Mouse (Mus musculus): ENCODE measurements at regions not wholly inside any gene's neighbourhood (a gene's known extent, or its start where the extent isn't known, plus 50 kb on each side); places are given as distances from the start of the nearest gene placed in this dataset.

GRCm38 (mm10) chr12:25830057-25830456, 585.0 kb downstream of the Rnf144a start:
- no peak overlapping the region for H3K4me3 ChIP-seq (replicated peaks)
- WGBS (ENCODE audit: insufficient replicate concordance), result 60% methylated on average over 7 of the region's 7 CpGs

GRCm38 (mm10) chr12:25827961-25828360, 587.1 kb downstream of the Rnf144a start:
- H3K9me3 ChIP-seq (replicated peaks), result no peaks in the 10 kb centered on the region
- H3K27ac ChIP-seq (replicated peaks), result no peak overlapping the region
- WGBS (ENCODE audit: insufficient replicate concordance), result 65% methylated on average over 2 of the region's 2 CpGs
- H3K4me1 ChIP-seq (replicated peaks), result no peaks in the 10 kb centered on the region
- no peak overlapping the region for H3K9ac ChIP-seq
- H3K4me3 ChIP-seq (replicated peaks), result no peak overlapping the region
- no peaks in the 10 kb centered on the region for H3K27me3 ChIP-seq
- H3K36me3 ChIP-seq (replicated peaks), result no peaks in the 10 kb centered on the region
- no peak for ATAC-seq (ENCODE audit: insufficient read depth)
- H3K4me2 ChIP-seq, result no peak overlapping the region

More at GRCm38 (mm10) chr12:25830057-25830456, 585.0 kb downstream of the Rnf144a start:
- H3K4me2 ChIP-seq, result no peak overlapping the region
- ATAC-seq (ENCODE audit: insufficient read depth), result no peak
- H3K27ac ChIP-seq (replicated peaks), result no peak overlapping the region
- no peaks in the 10 kb centered on the region for H3K27me3 ChIP-seq
- H3K9ac ChIP-seq, result no peak overlapping the region
- H3K36me3 ChIP-seq (replicated peaks), result no peaks in the 10 kb centered on the region
- H3K4me1 ChIP-seq (replicated peaks), result no peaks in the 10 kb centered on the region
- no peaks in the 10 kb centered on the region for H3K9me3 ChIP-seq (replicated peaks)

GRCm38 (mm10) chr12:25826928-25827327, 588.1 kb downstream of the Rnf144a start:
- Histone ChIP-seq H3K36me3 (replicated peaks) (no peaks in the 10 kb centered on the region), H3K9ac (no peak overlapping the region), H3K27ac (replicated peaks) (no peak overlapping the region), H3K4me2 (no peak overlapping the region), H3K9me3 (replicated peaks) (no peaks in the 10 kb centered on the region), H3K27me3 (no peaks in the 10 kb centered on the region), H3K4me3 (replicated peaks) (no peak overlapping the region), H3K4me1 (replicated peaks) (no peaks in the 10 kb centered on the region)
- WGBS (ENCODE audit: insufficient replicate concordance), result 17% methylated on average over 3 of the region's 3 CpGs
- no peak for ATAC-seq (ENCODE audit: insufficient read depth)

- no peaks in the 10 kb centered on the region for H3K27me3 ChIP-seq
- no peak overlapping the region for H3K4me2 ChIP-seq
- no peak for ATAC-seq (ENCODE audit: insufficient read depth)
- no peak overlapping the region for H3K27ac ChIP-seq (replicated peaks)
- no peak overlapping the region for H3K4me3 ChIP-seq (replicated peaks)
- H3K4me1 ChIP-seq (replicated peaks), result no peaks in the 10 kb centered on the region
- WGBS (ENCODE audit: insufficient replicate concordance), result 51% methylated on average over 4 of the region's 4 CpGs
- H3K9me3 ChIP-seq (replicated peaks), result no peaks in the 10 kb centered on the region
- no peaks in the 10 kb centered on the region for H3K36me3 ChIP-seq (replicated peaks)
- no peak overlapping the region for H3K9ac ChIP-seq
Observed at GRCm38 (mm10) chr12:25826451-25826850, 588.6 kb downstream of the Rnf144a start.

- Histone ChIP-seq H3K27ac (replicated peaks) (no peak overlapping the region), H3K4me1 (replicated peaks) (no peaks in the 10 kb centered on the region), H3K9me3 (replicated peaks) (no peaks in the 10 kb centered on the region), H3K27me3 (no peaks in the 10 kb centered on the region), H3K4me2 (no peak overlapping the region), H3K9ac (no peak overlapping the region), H3K4me3 (replicated peaks) (no peak overlapping the region), H3K36me3 (replicated peaks) (no peaks in the 10 kb centered on the region)
- 43% methylated on average over 2 of the region's 2 CpGs for WGBS (ENCODE audit: insufficient replicate concordance)
- ATAC-seq (ENCODE audit: insufficient read depth), result no peak
Observed at GRCm38 (mm10) chr12:25816248-25816647, 598.8 kb downstream of the Rnf144a start.

- ATAC-seq (ENCODE audit: insufficient read depth), result no peak
- H3K36me3 ChIP-seq (replicated peaks), result no peaks in the 10 kb centered on the region
- no peak overlapping the region for H3K27ac ChIP-seq (replicated peaks)
Observed at GRCm38 (mm10) chr12:25795092-25795491, 620.0 kb downstream of the Rnf144a start.

GRCm38 (mm10) chr12:25794571-25794970, 620.5 kb downstream of the Rnf144a start:
- Histone ChIP-seq H3K27me3 (no peaks in the 10 kb centered on the region), H3K4me1 (replicated peaks) (no peaks in the 10 kb centered on the region), H3K9me3 (replicated peaks) (no peaks in the 10 kb centered on the region), H3K36me3 (replicated peaks) (no peaks in the 10 kb centered on the region), H3K4me2 (no peak overlapping the region), H3K4me3 (replicated peaks) (no peak overlapping the region), H3K9ac (no peak overlapping the region), H3K27ac (replicated peaks) (no peak overlapping the region)
- no peak for ATAC-seq (ENCODE audit: insufficient read depth)
- WGBS (ENCODE audit: insufficient replicate concordance), result 33% methylated on average over 2 of the region's 2 CpGs

More at GRCm38 (mm10) chr12:25795092-25795491, 620.0 kb downstream of the Rnf144a start:
- no peak overlapping the region for H3K4me3 ChIP-seq (replicated peaks)
- H3K27me3 ChIP-seq, result no peaks in the 10 kb centered on the region
- H3K4me2 ChIP-seq, result no peak overlapping the region
- H3K9me3 ChIP-seq (replicated peaks), result no peaks in the 10 kb centered on the region
- H3K9ac ChIP-seq, result no peak overlapping the region
- 47% methylated on average over 2 of the region's 2 CpGs for WGBS (ENCODE audit: insufficient replicate concordance)
- no peaks in the 10 kb centered on the region for H3K4me1 ChIP-seq (replicated peaks)

GRCm38 (mm10) chr12:25792571-25793075, 622.4 kb downstream of the Rnf144a start:
- 66% methylated on average over 2 of the region's 2 CpGs for WGBS (ENCODE audit: insufficient replicate concordance)
- no peak for ATAC-seq (ENCODE audit: insufficient read depth)
- Histone ChIP-seq H3K27ac (replicated peaks) (no peak overlapping the region), H3K9ac (no peak overlapping the region), H3K27me3 (no peaks in the 10 kb centered on the region), H3K4me3 (replicated peaks) (no peak overlapping the region), H3K4me1 (replicated peaks) (no peaks in the 10 kb centered on the region), H3K4me2 (no peak overlapping the region), H3K9me3 (replicated peaks) (no peaks in the 10 kb centered on the region), H3K36me3 (replicated peaks) (no peaks in the 10 kb centered on the region)

- no peak for ATAC-seq (ENCODE audit: insufficient read depth)
- no peaks in the 10 kb centered on the region for H3K36me3 ChIP-seq (replicated peaks)
- H3K4me1 ChIP-seq (replicated peaks), result no peaks in the 10 kb centered on the region
- no peaks in the 10 kb centered on the region for H3K27me3 ChIP-seq
- H3K27ac ChIP-seq (replicated peaks), result no peak overlapping the region
- no peak overlapping the region for H3K4me2 ChIP-seq
- 64% methylated on average over 4 of the region's 4 CpGs for WGBS (ENCODE audit: insufficient replicate concordance)
- no peaks in the 10 kb centered on the region for H3K9me3 ChIP-seq (replicated peaks)
- H3K9ac ChIP-seq, result no peak overlapping the region
- H3K4me3 ChIP-seq (replicated peaks), result no peak overlapping the region
Observed at GRCm38 (mm10) chr12:25790956-25791355, 624.1 kb downstream of the Rnf144a start.

GRCm38 (mm10) chr12:25785646-25786606, 629.1 kb downstream of the Rnf144a start:
- no peak overlapping the region for H3K27ac ChIP-seq (replicated peaks)
- H3K4me1 ChIP-seq (replicated peaks), result no peaks in the 10 kb centered on the region
- no peaks in the 10 kb centered on the region for H3K27me3 ChIP-seq
- H3K9ac ChIP-seq, result no peak overlapping the region
- H3K4me2 ChIP-seq, result no peak overlapping the region
- no peaks in the 10 kb centered on the region for H3K9me3 ChIP-seq (replicated peaks)
- ATAC-seq (ENCODE audit: insufficient read depth), result no peak
- H3K36me3 ChIP-seq (replicated peaks), result no peaks in the 10 kb centered on the region
- no peak overlapping the region for H3K4me3 ChIP-seq (replicated peaks)
- WGBS (ENCODE audit: insufficient replicate concordance), result 62% methylated on average over 18 of the region's 18 CpGs

GRCm38 (mm10) chr12:25784401-25784800, 630.7 kb downstream of the Rnf144a start:
- Histone ChIP-seq H3K27me3 (no peaks in the 10 kb centered on the region), H3K9me3 (replicated peaks) (no peaks in the 10 kb centered on the region), H3K4me3 (replicated peaks) (no peak overlapping the region), H3K4me2 (no peak overlapping the region), H3K27ac (replicated peaks) (no peak overlapping the region), H3K36me3 (replicated peaks) (no peaks in the 10 kb centered on the region), H3K4me1 (replicated peaks) (no peaks in the 10 kb centered on the region), H3K9ac (no peak overlapping the region)
- 51% methylated on average over 3 of the region's 3 CpGs for WGBS (ENCODE audit: insufficient replicate concordance)
- no peak for ATAC-seq (ENCODE audit: insufficient read depth)
